Mouse (Mus musculus): ENCODE results near the gene Gm12394. TPM values are rescaled to one million over a fixed set of nuclear protein-coding genes. Genes with fewer than 3 reads are reported as not detected.
"Not testable (repeated sequence)": the region's sequence is repeated elsewhere in the genome, so short reads cannot be mapped to it uniquely, and the experiment has no call there.

Gene Gm12394
- total RNA-seq, 2 experiments from 2014 or later: not detected

- intact Hi-C loops (cut with DNase I): no loop called here
These were observed 10.8 kb upstream of the Gm12394 start for GRCm38 (mm10) chr4:42867390-42867789.

GRCm38 (mm10) chr4:42863487-42863886 lies 6.9 kb upstream of the Gm12394 start:
- intact Hi-C loops (cut with DNase I); DNase-seq: not testable (repeated sequence)

More at GRCm38 (mm10) chr4:42867390-42867789, 10.8 kb upstream of the Gm12394 start:
- no peak for DNase-seq

DNA sequence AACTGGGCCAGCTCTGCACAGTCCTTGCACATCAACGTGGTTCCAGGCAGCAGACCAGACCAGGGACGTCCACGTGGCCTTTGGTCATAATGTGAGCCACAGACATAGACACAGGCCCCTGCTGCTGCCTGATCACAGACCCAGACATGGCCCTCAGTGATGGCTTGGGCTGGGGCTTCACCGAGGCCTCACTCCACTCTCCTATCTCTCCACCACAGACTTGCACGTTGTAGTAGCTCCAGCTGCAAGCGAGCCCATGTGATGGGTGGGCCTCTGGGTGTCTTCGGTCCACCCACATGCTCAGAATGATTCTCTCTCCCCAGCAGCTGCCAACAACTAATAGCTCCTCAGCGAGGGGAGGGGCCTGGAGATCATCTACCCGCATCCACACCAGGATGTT lies 3.9 kb upstream of the Gm12394 start:
- intact Hi-C loops (cut with DNase I); DNase-seq: not testable (repeated sequence)

- DNase-seq; intact Hi-C loops (cut with DNase I): not testable (repeated sequence)
These were observed 2.8 kb downstream of the Gm12394 start, which contains the start of gene Fam205a1 for GRCm38 (mm10) chr4:42853788-42854187. TSS of gene Fam205a1 (minus strand) at chr4:42853888.

GRCm38 (mm10) chr4:42773893-42774292 lies 82.7 kb downstream of the Gm12394 start, which contains the start of gene Ccl21a:
TSS of gene Ccl21a (minus strand) at chr4:42773993.
- intact Hi-C loops (cut with DNase I); DNase-seq: not testable (repeated sequence)

DNA sequence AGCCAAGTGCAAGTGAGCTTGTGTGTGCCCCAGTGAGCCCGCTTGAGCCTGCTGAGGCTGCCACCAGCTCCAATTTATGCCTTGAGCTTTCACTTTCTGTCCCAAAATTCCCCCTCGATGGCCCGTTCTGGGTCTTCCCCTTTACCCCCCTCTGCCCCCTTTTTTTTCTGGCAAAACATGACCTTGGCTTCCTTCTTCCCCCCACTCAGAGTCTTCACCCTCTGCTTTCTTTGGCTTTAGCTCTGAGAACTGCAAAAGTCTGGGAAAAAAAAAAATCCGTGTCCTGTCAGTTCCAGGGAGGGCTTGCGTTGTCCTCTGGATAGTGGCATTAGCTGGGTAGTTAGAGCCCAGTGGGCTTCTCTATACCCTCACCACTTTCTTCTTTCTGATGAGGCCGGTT lies 100.1 kb downstream of the Gm12394 start, which contains the start of gene Ccl19:
Ccl19 (minus strand) TSS at position 101 of the 400 bp plus-strand sequence.
- intact Hi-C loops (cut with DNase I): not testable (repeated sequence)

DNA sequence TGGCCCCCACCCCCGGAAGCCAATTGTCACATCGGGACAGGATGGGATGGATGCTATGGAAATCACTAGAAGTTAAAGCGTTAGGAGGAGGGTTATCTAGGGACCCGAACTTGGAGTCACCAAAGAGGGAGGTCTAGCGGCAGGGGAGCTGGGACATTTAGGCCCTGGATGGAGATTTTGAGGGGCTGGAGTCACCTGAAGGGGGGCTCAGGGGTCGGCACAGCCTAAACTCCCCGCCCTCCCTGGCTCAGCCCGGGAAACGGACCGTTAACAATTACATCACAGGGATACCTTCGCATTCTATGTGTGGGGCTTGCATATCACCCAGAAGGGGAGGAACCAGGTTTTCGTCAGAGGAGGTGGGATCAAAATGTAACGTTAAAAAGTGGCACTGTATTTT lies 121.3 kb downstream of the Gm12394 start, which contains the start of gene 4930578G10Rik:
4930578G10Rik (plus strand) TSS at position 301 of the 400 bp plus-strand sequence.
- intact Hi-C loops (cut with DNase I): not testable (repeated sequence)

More for the DNA sequence above, 100.1 kb downstream of the Gm12394 start, which contains the start of gene Ccl19:
- not testable (repeated sequence) for DNase-seq

More for the DNA sequence above, 121.3 kb downstream of the Gm12394 start, which contains the start of gene 4930578G10Rik:
- not testable (repeated sequence) for DNase-seq

Other genes with a start within 250 kb of the Gm12394 start
- gene Gm10591, start 244.6 kb downstream of the Gm12394 start, total RNA-seq (2021): not detected
- 1 to 10 TPM; 2.2 to 2.3 TPM for gene Gm2564, start 227.1 kb downstream of the Gm12394 start, total RNA-seq (2021)
- gene Ccl27b, start 201.5 kb downstream of the Gm12394 start, total RNA-seq (2021): not detected
- gene Il11ra2, start 194.9 kb downstream of the Gm12394 start, total RNA-seq (2021): not detected
- not detected for gene 4930578G10Rik, start 121.2 kb downstream of the Gm12394 start, total RNA-seq (2021)
- gene Ccl19, start 100.2 kb downstream of the Gm12394 start, total RNA-seq (2021): under 1 TPM; 0.50 to 0.66 TPM
- 10 to 100 TPM; 28.5 to 32.0 TPM for gene Ccl21a, start 82.8 kb downstream of the Gm12394 start, total RNA-seq (2021)
- gene Fam205a1, start 2.9 kb downstream of the Gm12394 start, total RNA-seq (2021): not detected
- 1 to 10 TPM; 4.0 to 4.1 TPM for gene Fam205c, start 17.5 kb upstream of the Gm12394 start, total RNA-seq (2021)
- gene Phf24, start 59.9 kb upstream of the Gm12394 start, total RNA-seq (2021): 1 to 10 TPM; 6.0 to 8.4 TPM
- gene Dnajb5, start 93.0 kb upstream of the Gm12394 start, total RNA-seq (2021): 10 to 100 TPM; 68.7 to 78.0 TPM
- not detected for gene 1700022I11Rik, start 112.8 kb upstream of the Gm12394 start, total RNA-seq (2021)
- gene Vcp, start 143.7 kb upstream of the Gm12394 start, total RNA-seq (2021): 100 to 1,000 TPM; 285 to 286 TPM
- gene Fancg, start 153.7 kb upstream of the Gm12394 start, total RNA-seq (2021): 1 to 10 TPM; 4.7 to 4.8 TPM
- gene Pigo, start 169.0 kb upstream of the Gm12394 start, total RNA-seq (2021): 10 to 100 TPM; 22.1 to 24.5 TPM
- 10 to 100 TPM; 97.8 to 99.2 TPM for gene Stoml2, start 174.9 kb upstream of the Gm12394 start, total RNA-seq (2021)
- gene Fam214b, start 189.4 kb upstream of the Gm12394 start, total RNA-seq (2021): 10 to 100 TPM; 33.7 to 33.8 TPM
- 10 to 100 TPM; 20.3 to 25.2 TPM for gene Unc13b, start 202.2 kb upstream of the Gm12394 start, total RNA-seq (2021)

Measured in heart, postnatal 14 days (tissue).